Mouse (Mus musculus): ENCODE results near the gene Tcp11l2.

Gene Tcp11l2

GRCm38 (mm10) chr10:84558511-84558910 lies 17.9 kb upstream of the Tcp11l2 start:
- DNase-seq (ENCODE audit: low spot score): no peak

GRCm38 (mm10) chr10:84559986-84560385 lies 16.4 kb upstream of the Tcp11l2 start:
- no peak for DNase-seq (ENCODE audit: low spot score)

- no peak for DNase-seq (ENCODE audit: low spot score)
Measured at GRCm38 (mm10) chr10:84562121-84562520, 14.3 kb upstream of the Tcp11l2 start.

- no peak for DNase-seq (ENCODE audit: low spot score)
Measured at GRCm38 (mm10) chr10:84562567-84563554, 13.6 kb upstream of the Tcp11l2 start.

GRCm38 (mm10) chr10:84564427-84564826 lies 12.0 kb upstream of the Tcp11l2 start:
- no peak for DNase-seq (ENCODE audit: low spot score)

GRCm38 (mm10) chr10:84571052-84571639 lies 5.3 kb upstream of the Tcp11l2 start:
- DNase-seq (ENCODE audit: low spot score): no peak

GRCm38 (mm10) chr10:84573671-84574420 lies 2.6 kb upstream of the Tcp11l2 start:
- no peak for DNase-seq (ENCODE audit: low spot score)

- DNase-seq (ENCODE audit: low spot score): no peak
Measured at GRCm38 (mm10) chr10:84576029-84576394, 414 bp upstream of the Tcp11l2 start.

GRCm38 (mm10) chr10:84577071-84577727 lies 773 bp downstream of the Tcp11l2 start:
- DNase-seq (ENCODE audit: low spot score): peak; percentile 78

GRCm38 (mm10) chr10:84578738-84579137 lies 2.3 kb downstream of the Tcp11l2 start:
- DNase-seq (ENCODE audit: low spot score): no peak

- DNase-seq (ENCODE audit: low spot score): no peak
Measured at GRCm38 (mm10) chr10:84579527-84579926, 3.1 kb downstream of the Tcp11l2 start.

- DNase-seq (ENCODE audit: low spot score): no peak
Measured at GRCm38 (mm10) chr10:84581191-84581590, 4.8 kb downstream of the Tcp11l2 start.

- no peak for DNase-seq (ENCODE audit: low spot score)
Measured at GRCm38 (mm10) chr10:84582236-84582635, 5.8 kb downstream of the Tcp11l2 start.

GRCm38 (mm10) chr10:84584451-84585293 lies 8.2 kb downstream of the Tcp11l2 start:
- no peak for DNase-seq (ENCODE audit: low spot score)

- DNase-seq (ENCODE audit: low spot score): no peak
Measured at GRCm38 (mm10) chr10:84585294-84585650, 8.8 kb downstream of the Tcp11l2 start.

GRCm38 (mm10) chr10:84590956-84591355 lies 14.5 kb downstream of the Tcp11l2 start:
- DNase-seq (ENCODE audit: low spot score): no peak

GRCm38 (mm10) chr10:84591640-84592148 lies 15.3 kb downstream of the Tcp11l2 start:
- no peak for DNase-seq (ENCODE audit: low spot score)

GRCm38 (mm10) chr10:84592745-84593144 lies 16.3 kb downstream of the Tcp11l2 start:
- no peak for DNase-seq (ENCODE audit: low spot score)

GRCm38 (mm10) chr10:84597127-84597785 lies 20.8 kb downstream of the Tcp11l2 start:
- no peak for DNase-seq (ENCODE audit: low spot score)

- DNase-seq (ENCODE audit: low spot score): no peak
Measured at GRCm38 (mm10) chr10:84598172-84598571, 21.7 kb downstream of the Tcp11l2 start.
